Mouse (Mus musculus): ENCODE data around the gene Zfp61. TPM values are rescaled to one million over a fixed set of nuclear protein-coding genes. Genes with fewer than 3 reads are reported as not detected.

The Zfp61 gene
- total and polyA plus RNA-seq, 2 experiments = 0.48 to 1.8 TPM

DNA sequence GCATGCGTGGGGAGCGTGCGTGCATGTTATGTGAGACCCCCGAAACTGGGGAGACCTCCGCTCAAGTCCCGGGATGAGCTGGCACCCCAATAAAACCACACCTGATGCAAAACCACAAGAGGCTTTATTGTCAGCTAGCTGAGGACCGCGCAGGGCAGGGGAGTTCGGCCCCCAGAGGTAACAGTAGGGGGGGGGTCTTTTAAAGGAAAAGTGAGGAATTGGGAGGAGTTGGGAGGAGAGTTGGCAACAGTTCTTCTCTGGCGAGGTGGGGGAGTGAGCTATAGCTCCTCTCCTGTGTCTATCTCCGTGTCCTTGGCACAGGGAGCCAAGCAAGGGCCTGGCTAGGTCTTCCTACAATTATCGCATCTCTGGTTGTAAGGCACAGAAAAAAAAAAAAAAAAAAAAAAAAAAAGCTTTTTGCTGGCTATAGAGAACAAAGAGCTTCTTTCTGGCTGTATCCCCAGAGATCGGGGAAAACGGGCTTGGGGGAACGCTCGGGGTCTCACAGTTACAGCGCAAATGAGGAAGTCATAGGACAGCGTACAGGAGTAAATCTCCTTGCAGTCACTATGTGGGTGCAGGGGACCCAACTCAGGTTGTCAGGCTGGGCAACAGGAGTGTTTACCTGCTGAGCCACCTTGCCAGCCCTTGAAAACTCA lies 1.1 kb downstream of the Zfp61 start:
- no peaks in the 10 kb centered on the region for H3K79me2 ChIP-seq (ENCODE audit: control insufficient read depth, insufficient read depth, low read length)
- H3K27me3 ChIP-seq (ENCODE audit: control insufficient read depth, insufficient read depth, low read length) = no peaks in the 10 kb centered on the region
- 9% methylated on average over 18 of the region's 18 CpGs for WGBS
- H3K9ac ChIP-seq (ENCODE audit: low read depth, low read length) = no peak overlapping the region
- no peak for DNase-seq (ENCODE audit: extremely low read depth, low read depth, low spot score)
- H3K4me1 ChIP-seq (ENCODE audit: control insufficient read depth, insufficient read depth, low read length) = no peaks in the 10 kb centered on the region
- TF ChIP-seq POLR2A (IDR thresholded peaks at IDR 0.05; ENCODE audit: extremely low read depth, insufficient read depth, low read length) (no peak), CTCF (IDR thresholded peaks at IDR 0.05; ENCODE audit: low read depth, low read length) (no peak)
- H3K27ac ChIP-seq (replicated peaks; ENCODE audit: insufficient read depth, low read depth, low read length) = no peak overlapping the region
- no peak overlapping the region for H3K4me3 ChIP-seq (ENCODE audit: insufficient read depth, low read depth, low read length)
- H3K36me3 ChIP-seq (ENCODE audit: control insufficient read depth, insufficient read depth, low read length) = peaks cover 10% of the 10 kb centered on the region; the same call in 1 of the 2 replicates

DNA sequence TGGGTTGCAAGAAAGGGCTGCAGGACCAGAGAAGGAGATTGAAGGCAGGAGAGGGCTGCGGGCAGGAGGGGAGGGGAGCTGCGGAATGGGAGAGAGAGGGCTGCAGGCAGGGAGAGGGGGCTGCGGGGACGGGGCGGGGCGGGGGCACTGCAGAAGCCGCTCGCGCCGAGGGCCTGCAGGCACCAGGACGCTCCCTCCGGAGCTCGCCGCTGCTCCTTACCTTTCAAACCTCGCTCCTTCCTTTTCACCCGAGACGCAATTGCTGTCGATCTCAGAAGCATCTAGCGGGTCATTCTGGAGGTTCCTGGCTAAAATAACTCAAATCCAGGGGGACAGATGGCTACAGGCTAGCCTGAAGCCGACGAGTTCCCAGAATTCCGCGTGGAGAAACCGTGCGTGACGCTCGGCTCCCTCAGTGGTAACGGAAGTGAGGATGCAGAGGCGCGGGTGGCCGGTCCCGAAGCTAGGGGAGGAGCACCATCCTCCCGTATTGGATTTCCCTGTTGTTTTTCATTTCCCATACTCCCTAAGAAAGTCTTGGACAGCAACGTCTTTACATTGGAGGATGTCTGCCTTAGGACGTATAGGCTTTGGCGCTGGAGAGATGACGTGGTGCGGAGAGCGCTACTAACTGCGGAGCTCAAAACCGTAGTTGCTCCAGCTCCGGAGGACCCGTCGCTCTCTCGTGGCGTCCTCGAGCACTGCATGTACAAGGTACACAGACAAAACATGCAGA lies 1.9 kb downstream of the Zfp61 start:
- peak; percentile 18 for DNase-seq (ENCODE audit: extremely low read depth, low read depth, low spot score)
- WGBS = under 1% methylated on average over 39 of the region's 47 CpGs
- H3K4me3 ChIP-seq (ENCODE audit: insufficient read depth, low read depth, low read length) = peak overlapping the region; percentile 50
- peaks cover 10% of the 10 kb centered on the region; the same call in 1 of the 2 replicates for H3K36me3 ChIP-seq (ENCODE audit: control insufficient read depth, insufficient read depth, low read length)
- TF ChIP-seq CTCF (IDR thresholded peaks at IDR 0.05; ENCODE audit: low read depth, low read length) (peak; percentile 59), POLR2A (IDR thresholded peaks at IDR 0.05; ENCODE audit: extremely low read depth, insufficient read depth, low read length) (no peak)
- H3K4me1 ChIP-seq (ENCODE audit: control insufficient read depth, insufficient read depth, low read length) = no peaks in the 10 kb centered on the region
- H3K27me3 ChIP-seq (ENCODE audit: control insufficient read depth, insufficient read depth, low read length) = no peaks in the 10 kb centered on the region
- H3K79me2 ChIP-seq (ENCODE audit: control insufficient read depth, insufficient read depth, low read length) = no peaks in the 10 kb centered on the region
- no peak overlapping the region for H3K27ac ChIP-seq (replicated peaks; ENCODE audit: insufficient read depth, low read depth, low read length)
- H3K9ac ChIP-seq (ENCODE audit: low read depth, low read length) = peak overlapping the region; percentile 56

DNA sequence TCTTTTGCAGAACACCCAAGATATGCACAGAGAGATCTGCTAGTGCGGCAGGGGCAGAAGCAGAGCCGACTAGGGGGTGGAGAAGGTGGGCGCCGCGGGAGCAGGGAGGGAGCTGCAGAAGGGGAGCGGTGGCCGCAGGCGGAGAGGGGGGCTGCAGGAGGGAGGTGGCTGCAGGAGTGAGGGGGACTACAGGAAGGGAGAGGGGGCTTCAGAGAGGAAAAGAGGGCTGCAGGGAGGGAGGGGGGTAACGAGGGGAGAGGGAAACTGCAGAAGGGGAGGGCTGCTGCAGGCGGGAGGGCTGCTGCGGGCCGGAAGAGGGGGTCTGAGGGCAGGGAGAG lies 2.4 kb downstream of the Zfp61 start:
- DNase-seq (ENCODE audit: extremely low read depth, low read depth, low spot score) = no peak
- peak overlapping the region; percentile 56 for H3K9ac ChIP-seq (ENCODE audit: low read depth, low read length)
- H3K27ac ChIP-seq (replicated peaks; ENCODE audit: insufficient read depth, low read depth, low read length) = no peak overlapping the region
- H3K4me1 ChIP-seq (ENCODE audit: control insufficient read depth, insufficient read depth, low read length) = no peaks in the 10 kb centered on the region
- H3K27me3 ChIP-seq (ENCODE audit: control insufficient read depth, insufficient read depth, low read length) = no peaks in the 10 kb centered on the region
- H3K4me3 ChIP-seq (ENCODE audit: insufficient read depth, low read depth, low read length) = peak overlapping the region; percentile 50
- no peaks in the 10 kb centered on the region for H3K79me2 ChIP-seq (ENCODE audit: control insufficient read depth, insufficient read depth, low read length)
- TF ChIP-seq POLR2A (IDR thresholded peaks at IDR 0.05; ENCODE audit: extremely low read depth, insufficient read depth, low read length) = no peak
- no peak for TF ChIP-seq CTCF (IDR thresholded peaks at IDR 0.05; ENCODE audit: low read depth, low read length)
- H3K36me3 ChIP-seq (ENCODE audit: control insufficient read depth, insufficient read depth, low read length) = peaks cover 10% of the 10 kb centered on the region; the same call in 1 of the 2 replicates
- 10% methylated on average over 12 of the region's 12 CpGs for WGBS

DNA sequence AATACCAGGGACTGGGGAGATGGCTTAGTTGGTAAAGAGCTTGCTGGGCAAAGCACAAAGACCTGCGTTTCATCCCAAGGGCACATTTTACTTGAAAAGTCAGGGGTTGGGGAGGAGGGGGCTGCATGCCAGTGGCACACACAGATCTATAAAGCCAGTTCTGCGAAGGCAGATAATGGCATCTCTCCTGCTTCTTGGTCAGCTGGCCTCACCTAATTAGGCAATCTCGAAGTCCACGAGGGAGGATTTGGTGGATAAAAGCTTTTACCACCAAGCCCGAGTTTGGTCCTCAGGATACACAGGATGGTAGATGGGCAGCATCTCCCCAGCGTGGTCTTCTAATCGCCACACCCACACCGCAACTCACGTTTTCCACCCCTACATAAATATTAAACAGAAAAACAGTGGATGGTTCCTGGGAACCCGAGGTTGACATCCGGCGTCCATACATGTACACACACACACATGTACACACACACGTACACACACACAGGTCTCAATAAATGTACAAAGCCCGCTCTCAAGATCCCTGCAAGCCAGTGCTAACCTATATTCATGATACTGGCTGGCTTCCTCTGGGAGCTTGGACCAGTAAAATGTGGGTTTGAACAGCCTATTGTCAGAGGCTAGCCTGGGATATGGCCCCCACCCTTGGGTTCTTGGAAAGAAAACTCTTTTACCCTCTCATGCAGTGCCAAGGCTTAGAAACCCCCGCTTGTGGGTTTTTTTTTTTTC lies 3.5 kb downstream of the Zfp61 start:
- H3K9ac ChIP-seq (ENCODE audit: low read depth, low read length) = no peak overlapping the region
- H3K4me1 ChIP-seq (ENCODE audit: control insufficient read depth, insufficient read depth, low read length) = no peaks in the 10 kb centered on the region
- no peaks in the 10 kb centered on the region for H3K27me3 ChIP-seq (ENCODE audit: control insufficient read depth, insufficient read depth, low read length)
- TF ChIP-seq CTCF (IDR thresholded peaks at IDR 0.05; ENCODE audit: low read depth, low read length) = no peak
- no peak for TF ChIP-seq POLR2A (IDR thresholded peaks at IDR 0.05; ENCODE audit: extremely low read depth, insufficient read depth, low read length)
- H3K4me3 ChIP-seq (ENCODE audit: insufficient read depth, low read depth, low read length) = no peak overlapping the region
- no peak overlapping the region for H3K27ac ChIP-seq (replicated peaks; ENCODE audit: insufficient read depth, low read depth, low read length)
- WGBS = 92% methylated on average over 15 of the region's 15 CpGs
- H3K79me2 ChIP-seq (ENCODE audit: control insufficient read depth, insufficient read depth, low read length) = no peaks in the 10 kb centered on the region
- DNase-seq (ENCODE audit: extremely low read depth, low read depth, low spot score) = no peak
- peaks cover 3% of the 10 kb centered on the region; the same call in 1 of the 2 replicates for H3K36me3 ChIP-seq (ENCODE audit: control insufficient read depth, insufficient read depth, low read length)

DNA sequence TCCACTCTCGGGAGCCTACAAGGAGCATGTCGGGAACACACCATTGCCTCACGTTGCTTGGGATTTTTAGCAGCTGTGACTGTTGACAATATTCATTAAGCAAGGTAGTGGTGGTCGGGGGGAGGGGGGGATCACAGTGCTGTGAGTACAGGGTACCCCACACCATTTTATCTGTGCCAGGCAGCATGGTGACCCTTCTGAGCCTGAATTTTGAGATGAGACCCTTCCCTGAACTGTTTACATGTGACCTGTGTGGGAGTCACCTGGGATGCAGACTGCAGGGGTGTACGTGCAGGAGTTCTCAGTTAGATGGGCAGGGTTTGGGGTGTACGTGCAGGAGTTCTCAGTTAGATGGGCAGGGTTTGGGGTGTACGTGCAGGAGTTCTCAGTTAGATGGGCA lies 4.6 kb downstream of the Zfp61 start:
- no peak for TF ChIP-seq CTCF (IDR thresholded peaks at IDR 0.05; ENCODE audit: low read depth, low read length)
- no peak overlapping the region for H3K9ac ChIP-seq (ENCODE audit: low read depth, low read length)

More for the DNA sequence above, 4.6 kb downstream of the Zfp61 start:
- Histone ChIP-seq H3K36me3 (ENCODE audit: control insufficient read depth, insufficient read depth, low read length) (peaks cover 2% of the 10 kb centered on the region; the same call in 1 of the 2 replicates), H3K27me3 (ENCODE audit: control insufficient read depth, insufficient read depth, low read length) (no peaks in the 10 kb centered on the region), H3K4me3 (ENCODE audit: insufficient read depth, low read depth, low read length) (no peak overlapping the region), H3K4me1 (ENCODE audit: control insufficient read depth, insufficient read depth, low read length) (no peaks in the 10 kb centered on the region), H3K27ac (replicated peaks; ENCODE audit: insufficient read depth, low read depth, low read length) (no peak overlapping the region), H3K79me2 (ENCODE audit: control insufficient read depth, insufficient read depth, low read length) (no peaks in the 10 kb centered on the region)
- 96% methylated on average over 7 of the region's 7 CpGs for WGBS
- no peak for DNase-seq (ENCODE audit: extremely low read depth, low read depth, low spot score)
